Mouse (Mus musculus): Measurements from ENCODE around the gene Bpnt1. TPM values are rescaled to one million over a fixed set of nuclear protein-coding genes. Genes with fewer than 3 reads are reported as not detected.

Bpnt1 gene
- total and polyA plus RNA-seq, 3 experiments, result 22.0 to 29.1 TPM; not detected in 1

- Histone ChIP-seq H3K27me3 (ENCODE audit: control insufficient read depth in 1 of 2, insufficient read depth in 2 of 2, low read length in 2 of 2) (no peaks in the 10 kb centered on the region), H3K4me1 (ENCODE audit: control insufficient read depth in 1 of 2, insufficient read depth in 2 of 2, low read length in 2 of 2) (no peaks in the 10 kb centered on the region), H3K9me3 (replicated peaks; ENCODE audit: insufficient read depth, low read length) (no peaks in the 10 kb centered on the region), H3K27ac (ENCODE audit: control insufficient read depth, low read depth, low read length) (no peak overlapping the region), H3K36me3 (ENCODE audit: control insufficient read depth in 1 of 2, insufficient read depth in 2 of 2, low read length in 2 of 2) (peaks cover 0 to 84% of the 10 kb centered on the region in 2 experiments; a peak in 3 of 4 replicates), H3K4me3 (ENCODE audit: control insufficient read depth in 1 of 2, insufficient read depth in 1 of 2, low read depth in 2 of 2, low read length in 2 of 2) (no peak overlapping the region), H3K79me2 (ENCODE audit: control insufficient read depth, insufficient read depth, low read length, poor library complexity) (peaks cover 2% of the 10 kb centered on the region; the same call in 1 of the 2 replicates), H3K9ac (ENCODE audit: control insufficient read depth, low read depth, low read length, poor library complexity, severe bottlenecking) (no peak overlapping the region)
- TF ChIP-seq POLR2AphosphoS5 (IDR thresholded peaks at IDR 0.05; ENCODE audit: borderline replicate concordance, low read depth, low read length), result no peak
- no peak for TF ChIP-seq KAT2A (conservative IDR thresholded peaks at IDR 0.05; ENCODE audit: low read depth, low read length)
- TF ChIP-seq USF1 (IDR thresholded peaks at IDR 0.05; ENCODE audit: low read depth, low read length), result no peak
- no peak for TF ChIP-seq GATA1 (IDR thresholded peaks at IDR 0.05; ENCODE audit: low read depth, low read length)
- TF ChIP-seq TCF12 (IDR thresholded peaks at IDR 0.05; ENCODE audit: low read depth, low read length), result no peak
- TF ChIP-seq JUND (IDR thresholded peaks at IDR 0.05; ENCODE audit: low read depth, low read length), result no peak
- no peak for TF ChIP-seq MAZ (IDR thresholded peaks at IDR 0.05; ENCODE audit: low read depth, low read length)
- TF ChIP-seq POLR2AphosphoS2 (IDR thresholded peaks at IDR 0.05; ENCODE audit: low read length), result no peak
- no peak for TF ChIP-seq NRF1 (IDR thresholded peaks at IDR 0.05; ENCODE audit: insufficient read depth, low read depth, low read length, poor library complexity, severe bottlenecking)
- no peak for TF ChIP-seq ZMIZ1 (IDR thresholded peaks at IDR 0.05; ENCODE audit: low read depth, low read length)
- no peak for TF ChIP-seq CHD2 (IDR thresholded peaks at IDR 0.05; ENCODE audit: low read length)
- no peak for TF ChIP-seq HCFC1 (IDR thresholded peaks at IDR 0.05; ENCODE audit: low read depth, low read length)
- TF ChIP-seq POLR2A (IDR thresholded peaks at IDR 0.05; ENCODE audit: control insufficient read depth in 1 of 2, insufficient read depth in 1 of 2, low read depth in 1 of 2, low read length in 2 of 2, poor library complexity in 1 of 2), result no peak
- no peak for TF ChIP-seq MAFK (IDR thresholded peaks at IDR 0.05; ENCODE audit: borderline replicate concordance, low read depth, low read length)
- TF ChIP-seq CHD1 (IDR thresholded peaks at IDR 0.05; ENCODE audit: low read depth, low read length), result no peak
- no peak for TF ChIP-seq MXI1 (IDR thresholded peaks at IDR 0.05; ENCODE audit: low read depth, low read length)
- no peak for TF ChIP-seq NELFE (IDR thresholded peaks at IDR 0.05; ENCODE audit: low read depth, low read length)
- no peak for TF ChIP-seq ZNF384 (IDR thresholded peaks at IDR 0.05; ENCODE audit: low read depth, low read length)
- TF ChIP-seq GABPA (IDR thresholded peaks at IDR 0.05; ENCODE audit: low read depth, low read length), result no peak
- DNase-seq (ENCODE audit: low read depth, low spot score), result peak; percentile 36
Measured at GRCm38 (mm10) chr1:185376390-185376789, 44.4 kb downstream of the Bpnt1 start.

DNA sequence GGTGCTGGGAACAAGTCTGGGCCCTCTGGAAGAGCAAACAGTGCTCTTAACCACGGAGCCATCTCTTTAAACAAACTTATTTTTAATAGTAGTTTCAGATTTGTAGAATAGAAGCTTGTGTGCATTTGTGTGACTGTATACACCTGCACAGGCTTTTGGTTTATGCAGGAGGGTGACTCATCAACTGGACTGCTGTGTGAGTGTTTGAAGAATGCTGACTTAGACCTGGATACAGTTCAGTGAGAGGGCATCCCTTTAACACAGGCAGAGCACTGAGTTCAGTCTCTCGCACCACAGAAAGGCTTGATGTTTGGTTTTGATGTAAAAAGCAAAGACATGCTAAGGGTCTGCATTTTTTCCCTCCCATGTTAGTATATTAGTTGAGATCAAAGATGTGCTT lies 45.5 kb downstream of the Bpnt1 start:
- no peak for DNase-seq (ENCODE audit: low read depth, low spot score)
- TF ChIP-seq POLR2AphosphoS5 (IDR thresholded peaks at IDR 0.05; ENCODE audit: borderline replicate concordance, low read depth, low read length), result no peak
- TF ChIP-seq MAZ (IDR thresholded peaks at IDR 0.05; ENCODE audit: low read depth, low read length), result no peak
- no peak for TF ChIP-seq SIN3A (IDR thresholded peaks at IDR 0.05; ENCODE audit: low read length)
- no peak for TF ChIP-seq SMC3 (IDR thresholded peaks at IDR 0.05; ENCODE audit: low read depth, low read length)
- TF ChIP-seq MAFK (IDR thresholded peaks at IDR 0.05; ENCODE audit: borderline replicate concordance, low read depth, low read length), result no peak
- TF ChIP-seq JUND (IDR thresholded peaks at IDR 0.05; ENCODE audit: low read depth, low read length), result no peak
- TF ChIP-seq GABPA (IDR thresholded peaks at IDR 0.05; ENCODE audit: low read depth, low read length), result no peak
- no peak for TF ChIP-seq MYC (IDR thresholded peaks at IDR 0.05; ENCODE audit: low read depth, low read length)
- TF ChIP-seq BHLHE40 (IDR thresholded peaks at IDR 0.05; ENCODE audit: borderline replicate concordance, low read depth, low read length), result no peak
- TF ChIP-seq ZC3H11A (IDR thresholded peaks at IDR 0.05; ENCODE audit: low read depth, low read length), result no peak
- Histone ChIP-seq H3K9me3 (replicated peaks; ENCODE audit: insufficient read depth, low read length) (no peaks in the 10 kb centered on the region), H3K36me3 (ENCODE audit: control insufficient read depth in 1 of 2, insufficient read depth in 2 of 2, low read length in 2 of 2) (peaks cover 0 to 82% of the 10 kb centered on the region in 2 experiments; a peak in 3 of 4 replicates), H3K4me1 (ENCODE audit: control insufficient read depth in 1 of 2, insufficient read depth in 2 of 2, low read length in 2 of 2) (no peaks in the 10 kb centered on the region), H3K4me3 (ENCODE audit: control insufficient read depth in 1 of 2, insufficient read depth in 1 of 2, low read depth in 2 of 2, low read length in 2 of 2) (no peak overlapping the region), H3K27ac (ENCODE audit: control insufficient read depth, low read depth, low read length) (no peak overlapping the region), H3K9ac (ENCODE audit: control insufficient read depth, low read depth, low read length, poor library complexity, severe bottlenecking) (no peak overlapping the region), H3K27me3 (ENCODE audit: control insufficient read depth in 1 of 2, insufficient read depth in 2 of 2, low read length in 2 of 2) (no peaks in the 10 kb centered on the region), H3K79me2 (ENCODE audit: control insufficient read depth, insufficient read depth, low read length, poor library complexity) (no peaks in the 10 kb centered on the region; the same call in 1 of the 2 replicates)
